Mouse (Mus musculus) right cerebral cortex, postnatal 4 days (tissue): ENCODE measurements around the gene Snx25.

Experiments
- DNase-seq: peaks from one replicate; pipeline ENCODE4 v3.0.0-alpha.2; 2022

The Snx25 gene

DNA sequence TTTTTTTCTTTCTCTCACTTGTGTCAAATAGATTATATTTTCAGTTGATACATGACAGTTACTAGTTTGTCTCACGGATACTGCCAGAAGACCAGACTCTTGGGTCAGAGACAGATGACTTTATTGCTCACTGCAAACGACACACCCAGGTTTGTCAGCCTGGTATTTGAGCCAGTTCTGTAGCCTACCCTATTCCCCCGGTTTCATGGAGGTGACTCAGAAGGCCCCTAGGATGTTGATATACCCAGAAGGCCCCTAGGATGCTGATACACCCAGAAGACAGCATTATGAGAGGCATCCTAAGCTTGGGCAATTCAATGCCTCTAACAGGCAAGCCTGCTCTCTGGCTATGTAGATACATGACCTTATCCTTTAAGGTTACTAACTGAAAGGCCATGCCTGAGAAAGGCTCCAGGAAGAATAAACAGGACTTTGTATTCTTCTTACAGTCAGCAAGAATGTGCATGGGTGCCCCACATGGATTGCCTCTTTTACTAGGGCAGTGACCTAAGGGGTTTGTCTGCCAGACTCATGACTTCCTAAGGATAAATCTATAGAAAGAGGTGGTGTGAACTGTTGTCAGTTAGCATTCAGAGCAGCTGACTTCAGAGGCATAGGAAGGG, 144.8 kb downstream of the Snx25 start:
- no peak for DNase-seq

- no peak for DNase-seq
Measured at GRCm38 (mm10) chr8:46005596-46005995, 146.4 kb downstream of the Snx25 start, which contains the start of gene Ankrd37. Gene Ankrd37, minus strand, starts transcription at chr8:46005707.

DNA sequence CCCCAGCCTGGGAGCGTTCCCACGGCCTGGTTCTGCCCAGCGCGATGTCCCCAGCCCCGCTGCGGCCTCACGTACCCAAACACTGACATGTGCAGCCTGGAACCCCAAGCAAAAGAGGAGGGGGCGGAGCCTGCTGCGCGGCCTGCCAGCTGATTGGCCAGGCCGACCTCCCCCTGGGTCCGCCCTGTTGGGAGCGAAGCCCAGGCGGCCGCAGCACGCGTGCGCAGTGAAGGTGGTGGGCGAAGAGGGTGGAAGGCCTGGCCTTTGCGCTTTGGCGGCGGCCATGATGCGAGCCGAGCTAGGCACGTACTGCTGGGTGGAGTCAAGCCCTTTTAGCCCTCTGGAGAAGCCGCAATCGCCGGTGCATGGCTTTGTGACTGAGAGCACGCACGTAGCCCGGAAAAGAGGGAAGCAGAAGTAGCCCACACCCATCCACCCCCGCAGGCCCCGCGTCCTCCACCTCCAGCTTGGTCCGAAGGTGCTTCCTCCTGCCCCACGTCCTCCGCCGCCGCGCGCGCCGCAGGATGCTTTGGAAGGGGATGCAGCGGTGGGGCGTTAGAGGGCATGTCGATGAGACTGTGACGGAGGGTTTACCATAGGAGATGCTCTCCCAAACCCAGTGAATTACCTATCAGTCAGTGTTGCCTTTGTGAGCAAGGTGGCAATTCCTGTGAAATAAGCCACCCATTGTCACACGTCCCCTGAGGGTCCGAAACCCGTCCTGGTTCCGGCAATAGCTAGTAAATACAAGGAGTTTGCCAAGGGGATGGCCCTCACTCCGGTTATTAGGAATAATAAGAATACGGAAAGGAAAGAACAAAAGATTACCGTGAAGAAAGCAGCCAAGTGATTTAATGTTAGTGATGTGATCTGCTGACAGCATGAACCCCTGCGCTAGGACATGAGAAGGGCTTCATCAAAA, 151.9 kb downstream of the Snx25 start:
- peak; percentile 97 for DNase-seq

- DNase-seq, result no peak
Measured at GRCm38 (mm10) chr8:45999138-45999783, 152.7 kb downstream of the Snx25 start, which contains the start of gene Lrp2bp. Gene Lrp2bp, plus strand, starts transcription at chr8:45999303.

DNA sequence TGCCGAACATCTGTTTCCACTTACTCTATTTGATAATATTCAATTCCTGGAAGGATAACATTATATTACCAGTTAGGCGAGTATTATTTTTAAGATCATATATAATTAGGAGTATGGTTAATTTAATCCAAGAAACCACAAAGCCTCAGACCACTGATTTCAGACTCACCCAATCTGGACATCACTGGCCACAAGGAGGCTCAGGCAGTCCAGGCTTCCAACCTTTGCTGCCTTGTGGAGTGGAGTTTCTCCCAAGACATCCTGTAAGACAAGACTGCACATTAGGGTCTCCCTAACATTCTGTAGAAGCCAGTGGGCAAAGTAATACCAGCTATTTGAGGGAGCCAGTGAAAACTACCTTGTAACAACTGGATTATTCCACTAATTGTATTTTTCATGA, 153.7 kb downstream of the Snx25 start:
- DNase-seq, result no peak

- DNase-seq, result no peak
Measured at GRCm38 (mm10) chr8:45995576-45995975, 156.4 kb downstream of the Snx25 start.

GRCm38 (mm10) chr8:45994111-45994510, 157.8 kb downstream of the Snx25 start:
- DNase-seq, result no peak

- no peak for DNase-seq
Measured at GRCm38 (mm10) chr8:45990631-45991310, 161.2 kb downstream of the Snx25 start.

DNA sequence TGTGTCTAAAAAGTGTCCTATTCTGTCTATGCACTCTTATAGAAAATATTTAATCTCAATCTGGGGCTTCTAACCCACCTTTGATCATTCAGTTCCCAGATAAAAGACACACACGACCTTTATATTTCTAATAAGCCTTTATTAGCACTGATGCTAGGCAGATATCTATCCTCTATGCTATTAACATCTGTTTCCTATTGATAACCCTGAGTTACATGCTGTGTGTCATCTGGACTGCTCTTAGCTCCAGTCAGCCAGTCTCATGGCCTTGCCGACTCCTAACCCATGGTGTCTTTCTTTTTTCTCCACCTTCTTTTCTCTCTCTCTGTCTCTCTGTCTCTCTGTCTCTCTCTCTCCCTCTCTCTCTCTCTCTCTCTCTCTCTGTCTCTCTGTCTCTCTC, 163.8 kb downstream of the Snx25 start:
- DNase-seq, result no peak

DNA sequence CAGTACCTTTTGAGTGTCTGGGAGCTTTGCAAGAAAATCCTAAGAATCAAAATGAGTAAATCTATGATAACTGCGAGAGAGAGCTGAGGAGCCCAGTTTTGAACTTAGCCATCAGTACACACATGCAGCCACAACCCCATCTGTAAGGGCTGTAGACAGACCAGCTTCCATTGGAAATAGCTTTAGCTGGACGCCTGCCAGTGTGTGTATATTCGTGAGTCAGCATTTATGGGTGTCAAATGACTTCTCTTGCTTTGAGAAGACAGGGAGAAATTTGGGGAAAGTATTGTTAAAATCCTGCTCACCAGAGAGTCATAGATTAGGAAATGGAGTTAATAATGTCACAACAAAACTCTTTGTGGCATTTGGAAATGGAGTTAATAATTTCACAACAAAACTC, 165.3 kb downstream of the Snx25 start:
- DNase-seq, result no peak
